Mouse (Mus musculus) kidney, postnatal 0 days (tissue): ENCODE results near the gene Zbtb32. TPM values are rescaled to one million over a fixed set of nuclear protein-coding genes. Genes with fewer than 3 reads are reported as not detected.

Experiments
- ATAC-seq: fragments of 200-750 bp; cut with Nextera tagmentation; replicated peaks from 2 replicates; pipeline ENCODE4 v1.8.0; 2017; ENCODE audit warnings: low read depth, moderate number of reproducible peaks, moderate TSS enrichment, moderate library complexity; ENCODE audit not compliant: low FRiP score
- DNase-seq: peaks from one replicate; pipeline ENCODE4 v3.0.0-alpha.2; 2016; ENCODE audit warnings: low spot score
- H3K27ac ChIP-seq: fragments of 300-500 bp; sonication (generic); 2 replicates; pipeline ENCODE4 v1.5.1; 2014; ENCODE audit warnings: mild to moderate bottlenecking
- H3K27me3 ChIP-seq: fragments of 300-500 bp; sonication (generic); 2 replicates; pipeline ENCODE4 v1.6.1; 2014; ENCODE audit warnings: low read length, mixed read lengths; ENCODE audit not compliant: insufficient read depth
- H3K36me3 ChIP-seq: fragments of 300-500 bp; sonication (generic); 2 replicates; pipeline ENCODE4 v1.6.1; 2014; ENCODE audit warnings: low read length, mixed read lengths; ENCODE audit not compliant: insufficient read depth
- H3K4me1 ChIP-seq: fragments of 300-500 bp; sonication (generic); replicated peaks from 2 replicates; pipeline ENCODE4 v1.6.1; 2014; ENCODE audit warnings: antibody characterized with exemption, low read length, mixed read lengths; ENCODE audit not compliant: insufficient read depth
- H3K4me2 ChIP-seq: fragments of 300-500 bp; sonication (generic); 2 replicates; pipeline ENCODE4 v1.6.1; 2014; ENCODE audit warnings: mild to moderate bottlenecking, low read length, moderate library complexity, mixed read lengths
- H3K4me3 ChIP-seq: fragments of 300-500 bp; sonication (generic); replicated peaks from 2 replicates; pipeline ENCODE4 v1.5.1; 2014; ENCODE audit warnings: low read depth, low read length
- H3K9ac ChIP-seq: fragments of 300-500 bp; sonication (generic); 2 replicates; pipeline ENCODE4 v1.6.1; 2014; ENCODE audit warnings: low read depth, low read length
- H3K9me3 ChIP-seq: fragments of 300-500 bp; sonication (generic); replicated peaks from 2 replicates; pipeline ENCODE4 v1.6.1; 2016; ENCODE audit warnings: low read length, inconsistent platforms, mixed read lengths
- CTCF ChIP-seq: IDR thresholded peaks from 2 replicates; pipeline ENCODE4 v1.5.1; 2016; ENCODE audit warnings: antibody characterized with exemption, low read depth, mild to moderate bottlenecking, moderate library complexity
- WGBS: fragments of 180-500 bp; shearing (Covaris S2); extraction: QIAGEN DNeasy Blood & Tissue Kit; methylation state at CpG from one replicate; pipeline ENCODE4 v1.1.7; 2014; 5-methylcytosine and 5-hydroxymethylcytosine counted together
- microRNA-seq: library from miRNA; unstranded; fragments of <30 nt; microRNA quantifications from one replicate; pipeline ENCODE4, GENCODE M21; 2016
- polyA plus RNA-seq: library from polyadenylated mRNA; unstranded; fragments of >200 nt; fragmentation: Nextera tagmentation; extraction: Ambion mirVana; gene quantifications from 2 replicates; pipeline ENCODE4 v1.2.1, GENCODE M21; 2015

Zbtb32 gene
- polyA plus RNA-seq, 1 experiment from 2014 or later, result 1.6 TPM

DNA sequence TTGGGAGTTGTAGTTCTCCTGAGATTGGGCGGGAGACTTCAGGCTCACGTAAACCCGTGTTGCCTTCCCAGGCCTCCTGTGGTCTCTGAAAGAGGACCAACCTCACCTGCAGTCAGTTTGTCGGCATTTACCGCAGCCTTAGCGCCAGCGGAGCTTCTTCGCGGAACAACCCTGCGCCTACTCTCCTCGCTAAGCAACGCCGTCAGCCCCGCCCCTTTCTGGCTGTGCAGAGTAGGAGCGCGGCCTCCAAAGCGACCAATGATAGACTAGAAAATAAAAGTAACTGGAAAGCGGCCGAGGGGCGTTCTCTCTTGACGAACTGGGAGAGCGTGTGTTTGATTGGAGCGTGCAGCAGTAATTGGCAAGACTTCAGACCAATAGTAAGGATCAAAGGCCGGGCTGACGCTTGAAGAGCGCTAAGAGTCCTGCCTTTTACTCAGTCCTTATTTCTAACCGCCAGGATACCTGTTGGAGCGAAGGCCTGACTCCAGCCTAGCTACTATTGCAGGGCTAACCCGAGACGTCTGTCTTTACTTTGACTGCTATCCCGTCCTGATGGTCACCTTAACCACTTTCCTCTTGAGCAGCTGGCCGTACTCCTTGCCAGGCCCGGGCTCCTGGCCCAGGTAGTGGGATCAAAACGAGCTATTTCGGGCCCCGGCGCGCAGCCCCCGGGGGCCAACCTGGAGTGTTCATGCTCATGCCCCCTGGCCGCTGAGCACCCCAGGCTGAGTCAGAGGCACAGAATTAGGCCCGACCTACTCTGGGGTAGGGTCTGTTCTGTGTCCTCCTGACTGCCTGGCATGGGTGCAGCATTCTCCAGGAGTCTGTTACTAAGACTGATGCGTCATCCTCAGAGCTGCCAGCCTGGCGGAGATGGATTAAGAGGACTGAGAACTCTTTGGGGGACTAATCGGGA, 46.3 kb downstream of the Zbtb32 start, which contains the start of the genes Hspb6 and Proser3:
Gene Hspb6, plus strand, starts transcription at position 77 of the 919 bp plus-strand sequence.
Gene Proser3, minus strand, starts transcription at position 198 of the 919 bp plus-strand sequence.
- H3K9me3 ChIP-seq, result no peaks in the 10 kb centered on the region
- peaks cover 21% of the 10 kb centered on the region; the same call in 1 of the 2 replicates for H3K36me3 ChIP-seq
- peak within 1 kb of the TSS; percentile 96 for H3K27ac ChIP-seq
- no peaks in the 10 kb centered on the region for H3K27me3 ChIP-seq
- DNase-seq, result peak; percentile 100
- TF ChIP-seq CTCF, result no peak
- peak within 1 kb of the TSS; percentile 97 for H3K4me2 ChIP-seq
- peaks cover 8% of the 10 kb centered on the region for H3K4me1 ChIP-seq
- peak within 1 kb of the TSS; percentile 72 for H3K9ac ChIP-seq
- ATAC-seq, result peak; percentile 93
- WGBS, result under 1% methylated on average over 44 of the region's 44 CpGs
- peak within 1 kb of the TSS; percentile 75 for H3K4me3 ChIP-seq

DNA sequence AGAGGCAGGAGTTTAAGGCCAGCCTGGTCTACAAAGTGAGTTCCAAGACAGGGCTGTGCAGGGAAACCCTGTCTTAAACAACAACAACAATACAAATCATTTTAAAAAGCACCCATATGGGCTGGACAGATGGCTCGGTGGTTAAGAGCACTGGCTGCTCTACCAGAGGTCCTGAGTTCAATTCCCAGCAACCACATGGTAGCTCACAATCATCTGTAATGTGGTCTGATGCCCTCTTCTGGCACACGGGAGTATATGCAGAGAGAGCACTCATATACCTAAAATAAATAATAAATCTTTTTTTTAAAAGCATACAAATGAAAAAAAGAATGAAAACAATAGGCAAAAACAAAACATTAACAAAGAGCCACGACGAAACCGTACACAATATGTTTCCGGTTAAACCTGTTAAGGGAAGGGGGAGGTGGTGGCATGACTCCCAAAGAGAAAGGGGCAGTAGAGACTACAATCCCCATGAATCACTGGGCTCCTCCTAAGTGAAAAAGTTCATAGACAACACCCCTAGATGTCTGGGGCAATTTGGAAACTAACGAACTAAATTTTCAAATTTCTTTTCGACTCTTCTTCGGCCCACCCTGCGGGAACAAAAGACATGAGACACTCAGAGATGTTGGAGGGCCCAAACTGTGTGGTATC, 47.1 kb downstream of the Zbtb32 start:
- DNase-seq (peak; percentile 91), ATAC-seq (peak; percentile 64)
- peak overlapping the region; percentile 65; the same call in 1 of the 2 replicates for H3K9ac ChIP-seq
- TF ChIP-seq CTCF, result peak; percentile 64
- H3K27me3 ChIP-seq, result no peaks in the 10 kb centered on the region
- H3K4me2 ChIP-seq, result peak overlapping the region; percentile 97
- H3K36me3 ChIP-seq, result peaks cover 13% of the 10 kb centered on the region; the same call in 1 of the 2 replicates
- 1% methylated on average over 10 of the region's 10 CpGs for WGBS
- peak overlapping the region; percentile 75 for H3K4me3 ChIP-seq
- peak overlapping the region; percentile 96 for H3K27ac ChIP-seq
- peaks cover 8% of the 10 kb centered on the region for H3K4me1 ChIP-seq
- no peaks in the 10 kb centered on the region for H3K9me3 ChIP-seq

DNA sequence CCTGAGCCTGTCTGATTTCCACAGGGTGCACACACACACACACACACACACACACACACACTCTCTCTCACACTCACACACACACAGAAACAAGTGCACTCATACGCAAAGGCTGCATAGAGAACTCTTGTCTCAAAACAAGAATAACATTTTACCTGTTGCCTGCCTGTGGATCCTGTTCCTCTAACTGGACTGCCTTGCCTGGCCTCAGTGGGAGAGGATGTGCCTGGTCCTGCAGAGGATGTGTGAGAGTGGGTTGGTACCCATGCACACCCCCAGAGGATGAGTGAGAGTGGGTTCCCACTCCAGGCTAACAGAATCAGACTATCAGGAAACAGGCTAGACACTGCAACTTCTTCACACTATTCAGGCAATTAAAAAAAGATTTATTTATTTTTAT, 48.1 kb downstream of the Zbtb32 start:
- no peaks in the 10 kb centered on the region for H3K27me3 ChIP-seq
- no peak overlapping the region for H3K4me3 ChIP-seq
- DNase-seq (no peak), ATAC-seq (no peak)
- peaks cover 13% of the 10 kb centered on the region; the same call in 1 of the 2 replicates for H3K36me3 ChIP-seq
- H3K9ac ChIP-seq, result no peak overlapping the region
- no peak overlapping the region for H3K27ac ChIP-seq
- 97% methylated on average over 1 of the region's 1 CpGs for WGBS
- H3K4me2 ChIP-seq, result no peak overlapping the region
- no peaks in the 10 kb centered on the region for H3K9me3 ChIP-seq
- H3K4me1 ChIP-seq, result peaks cover 8% of the 10 kb centered on the region
- no peak for TF ChIP-seq CTCF

DNA sequence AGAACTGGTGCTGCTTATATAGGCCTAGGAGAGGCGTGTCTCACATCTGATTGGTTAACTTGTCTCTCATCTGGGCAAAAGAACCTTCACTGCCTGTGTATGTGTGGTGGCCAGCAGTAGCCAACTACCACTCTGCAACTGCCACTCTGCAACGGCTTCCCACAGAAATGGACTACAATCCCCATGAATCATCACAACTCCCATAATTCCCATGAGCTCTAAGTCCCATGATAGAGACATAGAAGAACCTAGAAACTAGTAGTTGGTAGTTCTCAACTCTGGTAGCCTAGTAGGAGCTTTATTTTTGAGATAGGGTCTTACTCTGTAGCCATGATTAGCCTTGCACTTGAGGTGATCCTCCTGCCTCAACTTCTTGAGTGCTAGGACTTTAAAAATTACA, 48.8 kb downstream of the Zbtb32 start:
- TF ChIP-seq CTCF, result no peak
- Histone ChIP-seq H3K9ac (no peak overlapping the region), H3K9me3 (no peaks in the 10 kb centered on the region), H3K4me2 (no peak overlapping the region), H3K4me1 (peaks cover 8% of the 10 kb centered on the region), H3K36me3 (peaks cover 8% of the 10 kb centered on the region; the same call in 1 of the 2 replicates), H3K27ac (no peak overlapping the region), H3K27me3 (no peaks in the 10 kb centered on the region), H3K4me3 (no peak overlapping the region)
- ATAC-seq (no peak), DNase-seq (no peak)
- 90% methylated on average over 2 of the region's 2 CpGs for WGBS

DNA sequence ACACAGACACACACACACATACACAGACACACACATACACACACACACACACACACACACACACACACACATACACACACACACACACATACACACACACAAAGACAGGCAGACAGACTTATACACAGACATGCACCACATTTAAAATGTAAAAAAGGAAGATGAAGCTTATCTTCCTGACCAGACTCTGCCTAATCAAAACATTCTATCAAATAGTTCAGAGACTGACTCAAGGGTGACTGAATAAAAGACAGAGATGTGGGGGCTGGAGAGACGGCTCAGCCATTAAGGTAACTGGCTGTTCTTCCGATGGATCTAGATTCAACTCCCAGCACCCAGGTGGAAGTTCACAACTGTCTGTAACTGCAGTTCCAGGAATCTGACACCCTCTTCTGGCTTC, 54.4 kb downstream of the Zbtb32 start:
- DNase-seq, result no peak
- H3K9me3 ChIP-seq, result no peaks in the 10 kb centered on the region
- H3K4me2 ChIP-seq, result no peak overlapping the region
- 85% methylated on average over 2 of the region's 2 CpGs for WGBS
- TF ChIP-seq CTCF, result no peak
- no peaks in the 10 kb centered on the region for H3K27me3 ChIP-seq
- no peak overlapping the region for H3K4me3 ChIP-seq
- no peaks in the 10 kb centered on the region for H3K4me1 ChIP-seq
- no peak overlapping the region for H3K27ac ChIP-seq
- no peak overlapping the region for H3K9ac ChIP-seq
- ATAC-seq, result no peak
- H3K36me3 ChIP-seq, result peaks cover 23% of the 10 kb centered on the region; the same call in 1 of the 2 replicates

DNA sequence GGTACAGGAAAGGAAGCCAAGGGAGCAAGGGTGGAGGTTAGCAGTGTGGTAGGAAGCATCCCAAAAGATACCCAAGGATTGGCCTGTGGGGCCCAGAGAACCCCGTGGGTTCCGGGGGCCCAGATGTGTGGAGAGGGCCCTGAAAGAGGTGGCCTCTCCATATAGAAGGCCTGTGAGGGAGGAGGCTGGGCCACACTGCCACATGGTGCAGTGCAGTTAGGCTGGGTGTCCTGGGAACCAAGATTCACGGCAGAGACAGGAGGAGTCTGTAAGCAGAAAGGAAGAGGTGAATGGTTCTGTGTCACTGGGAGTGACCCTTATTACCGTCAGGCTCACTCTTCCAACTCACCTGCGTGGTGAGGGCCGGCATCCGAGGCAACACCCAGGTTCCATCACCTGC, 58.1 kb downstream of the Zbtb32 start:
- peaks cover 15% of the 10 kb centered on the region; the same call in 1 of the 2 replicates for H3K36me3 ChIP-seq
- no peak overlapping the region for H3K27ac ChIP-seq
- no peaks in the 10 kb centered on the region for H3K27me3 ChIP-seq
- no peak overlapping the region for H3K4me3 ChIP-seq
- ATAC-seq (no peak), DNase-seq (no peak)
- no peak for TF ChIP-seq CTCF
- H3K4me1 ChIP-seq, result no peaks in the 10 kb centered on the region
- no peak overlapping the region for H3K9ac ChIP-seq
- WGBS, result 89% methylated on average over 7 of the region's 7 CpGs
- H3K9me3 ChIP-seq, result no peaks in the 10 kb centered on the region
- H3K4me2 ChIP-seq, result no peak overlapping the region

Small RNAs within 50 kb of the gene (microRNA-seq; reads per million reads assigned to microRNA genes)
- gene Gm38670 (2.4 reads per million, percentile 4 among the genes with 10 or more reads in this experiment), gene Mir3569 (not detected)

Other genes with a start within 250 kb of the Zbtb32 start
- 9.3 and 9.5 TPM in 2 replicates for gene Lrfn3, start 236.1 kb downstream of the Zbtb32 start, polyA plus RNA-seq
- 41.9 and 47.3 TPM in 2 replicates for gene Tyrobp, start 185.1 kb downstream of the Zbtb32 start, polyA plus RNA-seq
- 2.1 and 3.4 TPM in 2 replicates for gene Hcst, start 179.1 kb downstream of the Zbtb32 start, polyA plus RNA-seq
- 1.1 and 1.2 TPM in 2 replicates for gene Nfkbid, start 177.2 kb downstream of the Zbtb32 start, polyA plus RNA-seq
- 24.1 and 25.4 TPM in 2 replicates for gene Aplp1, start 153.4 kb downstream of the Zbtb32 start, polyA plus RNA-seq
- gene Kirrel2, start 141.2 kb downstream of the Zbtb32 start, polyA plus RNA-seq, result 0.65 and 1.5 TPM in 2 replicates
- gene Nphs1, start 140.6 kb downstream of the Zbtb32 start, polyA plus RNA-seq, result 3.8 and 4.3 TPM in 2 replicates
- 22.9 and 34.1 TPM in 2 replicates for gene Prodh2, start 105.3 kb downstream of the Zbtb32 start, polyA plus RNA-seq
- gene Arhgap33, start 63.8 kb downstream of the Zbtb32 start, polyA plus RNA-seq, result 4.2 TPM in 2 replicates
- 15.8 and 17.7 TPM in 2 replicates for gene Hspb6, start 46.7 kb downstream of the Zbtb32 start, polyA plus RNA-seq
- 5.2 and 5.6 TPM in 2 replicates for gene Proser3, start 46.6 kb downstream of the Zbtb32 start, polyA plus RNA-seq
- gene Lin37, start 39.1 kb downstream of the Zbtb32 start, polyA plus RNA-seq, result 37.6 and 40.8 TPM in 2 replicates
- gene U2af1l4, start 35.6 kb downstream of the Zbtb32 start, polyA plus RNA-seq, result 100 and 102 TPM in 2 replicates
- gene Gm49396, start 35.6 kb downstream of the Zbtb32 start, polyA plus RNA-seq, result 5.0 and 7.7 TPM in 2 replicates
- gene Psenen, start 35.3 kb downstream of the Zbtb32 start, polyA plus RNA-seq, result 190 TPM in 2 replicates
- gene Igflr1, start 33.5 kb downstream of the Zbtb32 start, polyA plus RNA-seq, result 2.4 and 2.5 TPM in 2 replicates
- 4.9 and 5.9 TPM in 2 replicates for gene Kmt2b, start 10.2 kb downstream of the Zbtb32 start, polyA plus RNA-seq
- 35.5 and 48.6 TPM in 2 replicates for gene Upk1a, start 13.9 kb upstream of the Zbtb32 start, polyA plus RNA-seq
- 1,603 and 1,723 TPM in 2 replicates for gene Cox6b1, start 27.2 kb upstream of the Zbtb32 start, polyA plus RNA-seq
- not detected in 2 replicates for gene Etv2, start 36.9 kb upstream of the Zbtb32 start, polyA plus RNA-seq
- gene Rbm42, start 51.4 kb upstream of the Zbtb32 start, polyA plus RNA-seq, result 110 and 112 TPM in 2 replicates
- 25.2 and 28.8 TPM in 2 replicates for gene Haus5, start 66.1 kb upstream of the Zbtb32 start, polyA plus RNA-seq
- gene Pmis2, start 72.7 kb upstream of the Zbtb32 start, polyA plus RNA-seq, result not detected in 2 replicates
- 2.0 and 2.5 TPM in 2 replicates for gene 2200002J24Rik, start 100.0 kb upstream of the Zbtb32 start, polyA plus RNA-seq
- 4.6 and 5.0 TPM in 2 replicates for gene Atp4a, start 113.3 kb upstream of the Zbtb32 start, polyA plus RNA-seq
- gene Tmem147, start 130.6 kb upstream of the Zbtb32 start, polyA plus RNA-seq, result 320 and 325 TPM in 2 replicates
- 0.15 and 0.32 TPM in 2 replicates for gene Gapdhs, start 144.8 kb upstream of the Zbtb32 start, polyA plus RNA-seq
- gene Sbsn, start 152.6 kb upstream of the Zbtb32 start, polyA plus RNA-seq, result 2.4 and 2.5 TPM in 2 replicates
- gene Dmkn, start 164.8 kb upstream of the Zbtb32 start, polyA plus RNA-seq, result 1.7 and 2.7 TPM in 2 replicates
- 1.4 and 3.4 TPM in 2 replicates for gene Krtdap, start 189.0 kb upstream of the Zbtb32 start, polyA plus RNA-seq
- 0.06 and 0.16 TPM in 2 replicates for gene Ffar2, start 224.9 kb upstream of the Zbtb32 start, polyA plus RNA-seq